Mouse (Mus musculus) liver (tissue): ENCODE data around the gene Plxna2.

ENCODE experiments used
- DNase-seq: peaks from one replicate; pipeline ENCODE4 v3.0.0-alpha.2; 2020; ENCODE audit warnings: mixed read lengths

Gene Plxna2

GRCm38 (mm10) chr1:194714138-194715031 lies 96.4 kb downstream of the Plxna2 start:
- no peak for DNase-seq

DNA sequence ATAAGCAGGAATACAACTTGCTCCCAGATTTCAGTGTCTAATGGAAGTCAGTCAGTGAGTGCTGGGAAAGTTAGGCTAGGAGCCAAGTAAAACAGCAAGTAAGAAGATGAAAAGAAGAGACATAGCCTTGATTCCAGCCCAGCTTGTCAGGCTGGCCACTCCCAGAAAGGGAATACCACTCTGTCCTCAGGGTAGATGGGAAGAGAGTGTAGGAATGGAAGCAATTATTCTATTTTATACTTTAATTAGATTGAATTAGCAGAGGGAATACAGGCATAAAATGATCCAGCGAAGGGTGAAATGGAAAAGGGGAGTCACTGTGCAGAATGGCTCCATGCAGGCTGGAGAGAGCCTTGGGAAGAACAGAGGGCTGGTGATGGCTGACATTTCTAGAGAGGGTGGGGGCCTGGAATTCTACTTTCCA lies 99.4 kb downstream of the Plxna2 start:
- no peak for DNase-seq

DNA sequence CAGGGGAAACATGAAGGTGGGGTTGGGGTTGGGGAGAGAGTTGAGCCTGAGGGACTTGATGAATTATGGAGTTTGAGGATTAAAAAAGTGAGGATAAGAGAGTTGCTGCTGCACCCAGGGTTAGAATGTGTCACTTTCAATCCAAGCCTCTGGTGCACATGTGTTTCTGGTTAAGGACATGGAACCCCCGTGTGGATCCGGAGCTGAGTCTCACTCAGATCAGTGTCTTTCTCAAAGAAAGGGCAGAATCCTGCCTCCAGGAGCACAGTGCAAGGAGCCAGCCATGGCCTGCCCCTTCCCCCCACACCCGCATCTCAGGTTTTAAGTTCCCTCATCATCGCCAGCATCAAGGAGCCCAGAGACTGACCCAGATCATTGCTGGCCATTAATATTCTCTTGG lies 102.4 kb downstream of the Plxna2 start:
- no peak for DNase-seq

- DNase-seq: no peak
These were observed 103.2 kb downstream of the Plxna2 start for GRCm38 (mm10) chr1:194721260-194721659.

- peak; percentile 59 for DNase-seq
These were observed 104.3 kb downstream of the Plxna2 start for GRCm38 (mm10) chr1:194722329-194722728.

GRCm38 (mm10) chr1:194734836-194735235 lies 116.8 kb downstream of the Plxna2 start:
- DNase-seq: no peak

DNA sequence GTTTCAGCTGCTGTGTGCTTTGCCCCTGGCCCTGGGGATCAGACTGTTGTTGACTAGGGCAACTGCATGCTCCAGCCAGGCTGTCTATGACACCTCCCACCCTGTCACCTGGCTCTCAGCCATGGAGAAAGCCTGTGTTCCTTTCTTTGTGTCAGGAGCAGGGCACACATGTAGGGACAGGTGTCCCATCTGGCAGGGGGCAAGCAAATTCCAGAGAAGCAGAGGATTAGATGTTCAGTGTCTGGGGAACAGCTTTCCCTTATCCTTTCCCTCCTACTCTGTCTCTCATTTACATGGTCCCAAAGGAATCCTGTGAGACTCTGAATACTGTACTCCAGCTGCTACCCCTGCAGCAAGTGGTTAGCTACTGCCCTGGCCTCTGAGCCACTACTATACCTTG lies 121.9 kb downstream of the Plxna2 start:
- DNase-seq: peak; percentile 18

GRCm38 (mm10) chr1:194742901-194743422 lies 124.9 kb downstream of the Plxna2 start:
- DNase-seq: no peak

GRCm38 (mm10) chr1:194745177-194745934 lies 127.3 kb downstream of the Plxna2 start:
- no peak for DNase-seq

- DNase-seq: peak; percentile 71
These were observed 128.6 kb downstream of the Plxna2 start for GRCm38 (mm10) chr1:194746332-194747249.

DNA sequence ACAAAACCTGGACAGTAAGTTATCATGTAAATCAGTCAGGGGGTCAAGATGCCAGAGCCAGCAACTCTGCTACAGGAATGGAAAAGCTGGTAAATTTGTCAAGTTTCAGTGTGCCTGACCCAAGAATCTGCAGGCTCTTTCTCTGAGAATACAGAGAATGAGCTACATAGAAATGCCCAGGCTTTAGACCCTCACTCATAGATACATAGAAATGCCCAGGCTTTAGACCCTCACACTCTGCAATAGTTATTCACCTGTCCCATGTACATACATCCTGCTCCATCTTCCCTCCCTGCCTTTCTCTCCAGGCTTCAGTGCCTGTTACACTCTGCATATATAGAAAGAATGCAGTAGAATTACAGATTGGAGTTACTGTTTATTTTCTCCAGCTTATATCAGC lies 129.2 kb downstream of the Plxna2 start:
- no peak for DNase-seq

DNA sequence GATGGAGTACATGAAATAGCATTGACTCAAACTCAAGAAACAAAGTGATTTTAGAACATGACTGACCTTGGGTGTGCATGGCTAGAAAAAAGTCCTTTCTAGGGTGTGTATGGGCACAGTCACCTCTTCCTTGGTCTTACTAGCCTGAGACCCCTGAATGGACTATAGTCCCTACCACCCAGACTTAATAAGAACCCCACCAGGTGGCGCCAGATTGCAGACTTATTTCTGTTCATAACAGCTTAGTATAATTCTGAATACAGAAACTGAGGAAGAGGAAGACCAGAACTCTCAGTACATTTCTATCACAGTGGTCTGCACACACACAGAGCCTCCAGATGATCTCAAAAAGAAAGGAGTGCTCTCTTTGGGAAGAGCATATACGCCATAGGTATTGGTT lies 135.2 kb downstream of the Plxna2 start:
- peak; percentile 69 for DNase-seq

DNA sequence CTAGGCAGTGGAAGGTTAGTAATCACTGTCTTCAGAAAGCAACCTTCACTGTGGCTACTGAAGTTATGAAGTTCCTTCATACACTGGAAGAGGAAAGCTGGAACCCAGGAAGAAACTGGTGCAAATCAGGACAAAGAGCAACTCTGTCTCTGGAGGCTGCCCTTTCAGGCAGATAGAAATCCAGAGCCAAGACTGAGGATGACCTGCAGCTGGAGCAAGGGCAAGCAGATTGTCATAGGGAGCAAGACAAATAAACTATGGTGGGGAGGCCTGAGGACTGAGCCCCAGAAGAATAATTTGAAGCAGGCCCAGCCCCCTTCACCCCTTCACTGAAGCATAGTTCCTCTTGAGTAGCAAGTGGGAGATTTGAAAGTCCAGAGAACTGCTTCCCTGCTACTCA lies 138.0 kb downstream of the Plxna2 start:
- DNase-seq: no peak

GRCm38 (mm10) chr1:194756409-194756808 lies 138.4 kb downstream of the Plxna2 start:
- DNase-seq: no peak

GRCm38 (mm10) chr1:194756863-194757262 lies 138.8 kb downstream of the Plxna2 start:
- DNase-seq: no peak

DNA sequence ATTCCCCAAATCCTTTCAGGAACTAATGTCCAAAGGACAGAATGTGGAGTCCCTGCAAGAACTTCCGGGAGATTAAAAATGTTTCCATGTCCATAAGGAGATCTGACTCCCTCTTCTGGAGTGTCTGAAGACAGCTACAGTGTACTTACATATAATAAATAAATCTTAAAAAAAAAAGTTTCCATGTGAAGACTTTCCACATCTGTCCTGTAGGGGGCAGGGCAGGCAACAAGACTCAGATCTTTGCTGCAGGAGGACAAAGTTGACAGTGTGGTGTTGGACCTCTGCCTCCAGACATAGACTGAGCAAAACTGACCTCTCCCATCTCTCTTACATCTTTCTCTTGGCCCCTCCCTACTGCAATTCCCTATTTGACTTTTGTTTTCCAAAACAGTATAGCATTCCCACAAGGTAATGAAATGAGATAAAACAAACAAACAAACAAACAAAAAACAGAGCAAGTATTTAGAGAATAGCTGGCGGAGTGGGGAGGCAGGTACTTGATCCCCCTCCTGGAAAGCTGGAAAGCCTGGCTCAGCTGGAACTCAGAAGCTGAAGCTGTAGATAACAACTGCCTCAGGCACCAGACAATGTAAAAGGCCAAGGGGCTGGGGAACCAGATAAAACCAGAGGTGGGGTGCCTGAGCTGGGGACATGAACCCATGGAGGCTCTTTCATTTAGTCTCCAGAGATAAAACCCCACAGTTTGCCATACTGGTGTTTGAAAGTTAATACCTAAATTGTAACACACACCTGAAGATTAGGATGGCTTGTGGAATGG lies 143.6 kb downstream of the Plxna2 start:
- peak; percentile 56 for DNase-seq

DNA sequence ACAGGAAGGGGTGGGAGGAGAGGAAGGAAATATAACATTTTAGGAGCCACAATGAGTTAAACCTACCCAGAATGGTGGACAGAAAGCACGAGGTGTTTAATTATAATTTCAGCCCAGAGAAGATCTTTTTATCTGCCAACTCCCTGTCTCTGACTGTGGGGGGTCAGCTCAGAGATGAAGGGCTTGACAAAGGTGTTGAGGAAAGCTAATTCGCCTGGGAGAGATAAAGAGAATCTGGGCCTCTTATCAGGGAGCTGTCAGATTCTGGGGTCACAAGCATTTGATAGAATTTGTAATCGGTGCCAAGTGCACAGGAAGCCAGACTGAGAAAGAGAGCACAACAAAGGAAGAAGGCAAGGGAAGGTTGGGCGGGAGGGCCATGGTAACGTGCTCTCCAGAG lies 144.9 kb downstream of the Plxna2 start:
- DNase-seq: no peak

- DNase-seq: no peak
These were observed 146.9 kb downstream of the Plxna2 start for GRCm38 (mm10) chr1:194764951-194765350.

DNA sequence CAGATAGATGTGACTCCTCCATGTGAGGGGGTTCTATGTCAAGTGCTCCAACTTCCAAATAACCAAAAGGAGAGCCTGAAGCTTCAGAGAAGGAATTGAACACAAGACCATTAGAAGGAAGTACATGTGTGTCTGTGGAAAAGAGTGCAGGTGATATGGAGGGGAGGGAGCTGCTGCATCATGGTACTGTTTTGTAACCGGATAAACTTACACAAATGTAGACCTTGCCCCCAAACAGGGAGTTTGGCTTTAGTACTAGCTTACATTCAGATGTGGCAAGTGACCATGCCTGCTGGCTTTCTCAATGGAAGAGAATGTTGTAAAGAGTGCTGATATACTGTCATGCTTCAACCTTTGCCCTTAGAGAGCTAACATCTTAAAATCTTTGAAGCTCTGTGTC lies 150.8 kb downstream of the Plxna2 start:
- no peak for DNase-seq

DNA sequence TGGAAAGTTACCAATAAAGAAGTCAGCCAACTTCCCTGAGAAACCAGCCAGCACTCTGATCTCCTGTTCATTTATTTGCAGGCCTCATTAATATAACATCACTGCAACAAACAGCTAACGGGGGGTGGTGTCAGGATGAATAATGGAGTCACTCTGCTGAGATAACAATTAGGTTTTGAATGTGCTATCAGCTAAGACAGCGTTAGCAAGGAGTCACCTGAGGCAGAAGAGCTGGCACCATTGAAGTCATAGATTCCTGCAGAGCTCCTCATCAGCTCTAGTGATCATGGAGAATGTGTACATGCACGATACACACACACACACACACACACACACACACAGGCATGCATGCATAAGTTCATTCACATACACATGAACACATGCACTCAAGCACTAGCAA lies 154.0 kb downstream of the Plxna2 start:
- DNase-seq: no peak

DNA sequence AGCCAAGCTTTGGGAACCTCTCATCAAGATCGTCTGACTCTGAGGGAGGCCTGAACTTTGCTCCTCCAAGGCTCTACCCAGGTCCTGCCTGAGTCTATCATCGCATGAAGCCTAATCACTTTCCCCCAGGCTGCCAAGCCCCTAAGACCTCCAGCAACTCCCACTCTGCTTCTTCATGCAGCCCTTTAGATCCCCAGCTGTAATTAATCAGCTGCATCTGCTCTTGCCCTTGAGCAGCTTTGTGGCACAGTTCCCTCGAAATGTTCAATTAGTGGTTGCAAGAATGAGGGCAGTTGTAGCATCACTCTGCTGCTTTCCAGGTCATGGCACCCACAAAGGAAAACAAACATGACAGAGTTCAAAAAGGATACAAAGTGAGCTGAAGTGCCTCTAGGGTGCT lies 155.9 kb downstream of the Plxna2 start:
- peak; percentile 35 for DNase-seq

DNA sequence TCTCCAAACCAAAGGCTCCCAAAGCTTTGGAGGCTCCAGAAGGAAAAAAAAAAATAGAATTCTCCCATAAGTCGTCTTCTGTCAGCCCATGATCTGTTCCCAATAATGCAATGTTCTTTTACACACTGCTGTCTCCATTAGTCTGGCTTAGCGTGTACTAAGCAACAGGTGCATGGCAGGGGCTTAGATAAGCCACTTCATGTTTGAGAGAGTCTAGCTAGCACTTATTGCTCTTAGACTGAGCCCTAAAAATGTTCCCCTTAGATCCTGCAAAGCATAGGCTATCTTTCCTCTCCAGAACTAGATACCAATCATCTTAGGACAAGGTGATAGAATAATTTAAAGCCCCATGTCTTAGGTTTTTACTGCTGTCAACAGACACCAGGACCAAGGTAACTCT lies 156.3 kb downstream of the Plxna2 start:
- DNase-seq: peak; percentile 11
